Mouse (Mus musculus): ENCODE measurements around the gene Tbcb. TPM values are rescaled to one million over a fixed set of nuclear protein-coding genes. Genes with fewer than 3 reads are reported as not detected.

Gene Tbcb
- total RNA-seq, 2 experiments from 2014 or later: 29.8 to 31.5 TPM

GRCm38 (mm10) chr7:30199498-30200139, 32.5 kb downstream of the Tbcb start:
- no peak overlapping the region for H3K4me3 ChIP-seq
- DNase-seq: no peak
- intact Hi-C loops (cut with DNase I): loop anchor here (2.0 to 10.0 kb wide), 2 partner anchors 15 to 185 kb away; partner anchors contain the start of gene Cox7a1
- peak overlapping the region; percentile 36; the same call in 1 of the 2 replicates for H3K27ac ChIP-seq
- TF ChIP-seq CTCF (IDR thresholded peaks at IDR 0.05): no peak

- TF ChIP-seq CTCF (IDR thresholded peaks at IDR 0.05): peak; percentile 91
- Histone ChIP-seq H3K4me3 (peak within 1 kb of the TSS; percentile 35; the same call in 1 of the 2 replicates), H3K27ac (peak within 1 kb of the TSS; percentile 40)
- intact Hi-C loops (cut with DNase I): loop anchor here (2.0 kb wide), 1 partner anchor 14 kb away; the partner anchor contains the start of gene Cox7a1
- peak; percentile 59 for DNase-seq
Observed at GRCm38 (mm10) chr7:30198481-30198971, 33.5 kb downstream of the Tbcb start, which contains the start of gene Capns1. Gene Capns1, minus strand, starts transcription at chr7:30198811.

- Histone ChIP-seq H3K4me3 (no peak overlapping the region), H3K27ac (peak overlapping the region; percentile 31)
- no peak for DNase-seq
- intact Hi-C loops (cut with DNase I): loop anchor here (2.0 kb wide), 1 partner anchor 13 kb away; the partner anchor contains the start of gene Cox7a1
- TF ChIP-seq CTCF (IDR thresholded peaks at IDR 0.05): no peak
Observed at GRCm38 (mm10) chr7:30197592-30198129, 34.4 kb downstream of the Tbcb start.

GRCm38 (mm10) chr7:30196171-30196570, 35.9 kb downstream of the Tbcb start:
- Histone ChIP-seq H3K27ac (no peak overlapping the region; the same call in 1 of the 2 replicates), H3K4me3 (no peak overlapping the region)
- intact Hi-C loops (cut with DNase I): no loop called here
- no peak for TF ChIP-seq CTCF (IDR thresholded peaks at IDR 0.05)
- DNase-seq: no peak

GRCm38 (mm10) chr7:30195461-30195860, 36.6 kb downstream of the Tbcb start:
- no peak for TF ChIP-seq CTCF (IDR thresholded peaks at IDR 0.05)
- intact Hi-C loops (cut with DNase I): no loop called here
- DNase-seq: no peak
- H3K27ac ChIP-seq: peak overlapping the region; percentile 92
- peak overlapping the region; percentile 93; the same call in 1 of the 2 replicates for H3K4me3 ChIP-seq

GRCm38 (mm10) chr7:30194884-30195283, 37.2 kb downstream of the Tbcb start:
- peak overlapping the region; percentile 93 for H3K4me3 ChIP-seq
- TF ChIP-seq CTCF (IDR thresholded peaks at IDR 0.05): no peak
- peak overlapping the region; percentile 92 for H3K27ac ChIP-seq
- intact Hi-C loops (cut with DNase I): no loop called here
- peak; percentile 99 for DNase-seq

GRCm38 (mm10) chr7:30194101-30194831, 37.8 kb downstream of the Tbcb start:
- no peak for TF ChIP-seq CTCF (IDR thresholded peaks at IDR 0.05)
- H3K27ac ChIP-seq: peak overlapping the region; percentile 92
- intact Hi-C loops (cut with DNase I): no loop called here
- peak overlapping the region; percentile 93 for H3K4me3 ChIP-seq
- peak; percentile 74 for DNase-seq

- DNase-seq: peak; percentile 87
- no peak for TF ChIP-seq CTCF (IDR thresholded peaks at IDR 0.05)
- H3K27ac ChIP-seq: peak overlapping the region; percentile 92
- peak overlapping the region; percentile 93 for H3K4me3 ChIP-seq
- intact Hi-C loops (cut with DNase I): no loop called here
Observed at GRCm38 (mm10) chr7:30193581-30194100, 38.4 kb downstream of the Tbcb start.

- H3K4me3 ChIP-seq: peak overlapping the region; percentile 93
- no peak for TF ChIP-seq CTCF (IDR thresholded peaks at IDR 0.05)
- H3K27ac ChIP-seq: peak overlapping the region; percentile 92
- no peak for DNase-seq
- intact Hi-C loops (cut with DNase I): no loop called here
Observed at GRCm38 (mm10) chr7:30193013-30193412, 39.1 kb downstream of the Tbcb start.

- no peak for TF ChIP-seq CTCF (IDR thresholded peaks at IDR 0.05)
- H3K27ac ChIP-seq: no peak overlapping the region
- no peak overlapping the region for H3K4me3 ChIP-seq
- intact Hi-C loops (cut with DNase I): no loop called here
- DNase-seq: no peak
Observed at GRCm38 (mm10) chr7:30192088-30192487, 40.0 kb downstream of the Tbcb start.

- no peak for DNase-seq
- intact Hi-C loops (cut with DNase I): no loop called here
- Histone ChIP-seq H3K27ac (no peak overlapping the region), H3K4me3 (no peak overlapping the region)
- TF ChIP-seq CTCF (IDR thresholded peaks at IDR 0.05): no peak
Observed at GRCm38 (mm10) chr7:30189116-30189491, 43.0 kb downstream of the Tbcb start.

GRCm38 (mm10) chr7:30188344-30189115, 43.5 kb downstream of the Tbcb start:
- H3K4me3 ChIP-seq: no peak overlapping the region
- intact Hi-C loops (cut with DNase I): no loop called here
- DNase-seq: no peak
- no peak for TF ChIP-seq CTCF (IDR thresholded peaks at IDR 0.05)
- H3K27ac ChIP-seq: no peak overlapping the region; the same call in 1 of the 2 replicates
